Mouse (Mus musculus) G1E (cell line): Measurements from ENCODE around the gene Tcf3. TPM values are rescaled to one million over a fixed set of nuclear protein-coding genes. Genes with fewer than 3 reads are reported as not detected.

ENCODE experiments used
- ATAC-seq: 2 replicates; pipeline ENCODE4 v1.8.0; 2016; ENCODE audit warnings: mild to moderate bottlenecking; ENCODE audit not compliant: insufficient number of reproducible peaks, poor library complexity, low FRiP score, severe bottlenecking; ENCODE audit errors: extremely low read depth
- DNase-seq: peaks from one replicate; pipeline ENCODE4 v3.0.0; 2012; ENCODE audit warnings: low spot score
- H3K27me3 ChIP-seq: 2 replicates; pipeline ENCODE4 v1.6.1; 2012; ENCODE audit warnings: mild to moderate bottlenecking, low read length, inconsistent platforms; ENCODE audit not compliant: insufficient read depth
- H3K36me3 ChIP-seq: replicated peaks from 2 replicates; pipeline ENCODE3; 2012; ENCODE audit warnings: mild to moderate bottlenecking, inconsistent platforms
- H3K4me1 ChIP-seq: 2 replicates; pipeline ENCODE4 v1.6.1; 2012; ENCODE audit warnings: low read depth, low read length, inconsistent platforms, mixed read lengths; ENCODE audit not compliant: insufficient read depth
- H3K4me3 ChIP-seq: 2 replicates; pipeline ENCODE4 v1.5.1; 2012; ENCODE audit warnings: low read depth, mild to moderate bottlenecking, inconsistent platforms, low read length, moderate library complexity, mixed read lengths
- H3K9me3 ChIP-seq: replicated peaks from 2 replicates; pipeline ENCODE4 v1.6.1; 2012; ENCODE audit warnings: inconsistent platforms
- CTCF ChIP-seq: IDR thresholded peaks from 2 replicates; pipeline ENCODE4 v1.5.1; 2012; ENCODE audit warnings: low read depth, low read length, inconsistent platforms, mixed read lengths
- GATA1 ChIP-seq: IDR thresholded peaks from 2 replicates; pipeline ENCODE4 v1.6.1; 2012; ENCODE audit warnings: borderline replicate concordance, low read length, inconsistent platforms, mixed read lengths
- GATA2 ChIP-seq: IDR thresholded peaks from 2 replicates; pipeline ENCODE4 v1.6.1; 2012; ENCODE audit warnings: low read depth, low read length, inconsistent platforms, borderline replicate concordance
- POLR2AphosphoS5 ChIP-seq: IDR thresholded peaks from 2 replicates; pipeline ENCODE4 v1.6.1; 2012; ENCODE audit warnings: low read depth, low read length, inconsistent platforms; ENCODE audit not compliant: insufficient replicate concordance
- TAL1 ChIP-seq: conservative IDR thresholded peaks from 2 replicates; pipeline ENCODE4 v1.6.1; 2012; ENCODE audit warnings: low read depth, low read length, inconsistent platforms, mixed read lengths
- polyA plus RNA-seq: library from polyadenylated mRNA; stranded (reverse); fragments of >175 nt; gene quantifications from 2 replicates; pipeline ENCODE4 v1.2.3, GENCODE M21; 2012
- total RNA-seq, 2 experiments: library from RNA; stranded (forward) in 1 of 2; stranded (reverse) in 1 of 2; fragments of 200-1000 nt in 1 of 2; fragments of >200 nt in 1 of 2; fragmentation: Nextera tagmentation in 1 of 2; gene quantifications; 2 replicates each; pipeline ENCODE4 v1.2.3; 2014 to 2017

The Tcf3 gene
- 152 and 175 TPM in 2 replicates for total RNA-seq (2014; fragmentation: Nextera tagmentation)
- 70.0 and 84.0 TPM in 2 replicates for total RNA-seq (2017)
- polyA plus RNA-seq = 1,090 and 1,330 TPM in 2 replicates

GRCm38 (mm10) chr10:80433513-80434232, at the start of gene Tcf3:
Gene Tcf3, minus strand, starts transcription at chr10:80433647.
- peak; percentile 92 for ATAC-seq
- H3K4me1 ChIP-seq = peaks cover 68% of the 10 kb centered on the region
- peaks cover 4% of the 10 kb centered on the region; the same call in 1 of the 2 replicates for H3K27me3 ChIP-seq
- H3K4me3 ChIP-seq = peak within 1 kb of the TSS; percentile 97
- H3K9me3 ChIP-seq = no peaks in the 10 kb centered on the region
- DNase-seq = peak; percentile 96
- TF ChIP-seq GATA2 (peak; percentile 69; the same call in 1 of the 2 replicates), TAL1 (no peak)
- H3K36me3 ChIP-seq = peaks cover 33% of the 10 kb centered on the region

- Histone ChIP-seq H3K36me3 (no peaks in the 10 kb centered on the region), H3K9me3 (no peaks in the 10 kb centered on the region), H3K4me1 (peaks cover 16% of the 10 kb centered on the region), H3K4me3 (no peak overlapping the region), H3K27me3 (peaks cover 59% of the 10 kb centered on the region)
- ATAC-seq (no peak), DNase-seq (no peak)
- TF ChIP-seq CTCF (no peak), GATA1 (no peak), GATA2 (no peak), POLR2AphosphoS5 (no peak), TAL1 (no peak)
Measured at GRCm38 (mm10) chr10:80481002-80481401, 47.6 kb upstream of the Tcf3 start.

- no peak overlapping the region for H3K4me3 ChIP-seq
- H3K4me1 ChIP-seq = peaks cover 32% of the 10 kb centered on the region
- no peaks in the 10 kb centered on the region for H3K36me3 ChIP-seq
- peaks cover 41% of the 10 kb centered on the region for H3K27me3 ChIP-seq
- TF ChIP-seq CTCF (no peak), GATA2 (no peak), GATA1 (no peak), TAL1 (no peak)
- ATAC-seq = no peak
- H3K9me3 ChIP-seq = no peaks in the 10 kb centered on the region
- no peak for DNase-seq
Measured at GRCm38 (mm10) chr10:80478531-80478930, 45.1 kb upstream of the Tcf3 start.

- peaks cover 20% of the 10 kb centered on the region for H3K4me1 ChIP-seq
- ATAC-seq (peak; percentile 49), DNase-seq (peak; percentile 89)
- H3K4me3 ChIP-seq = peak overlapping the region; percentile 71
- H3K36me3 ChIP-seq = no peaks in the 10 kb centered on the region
- H3K9me3 ChIP-seq = no peaks in the 10 kb centered on the region
- H3K27me3 ChIP-seq = peaks cover 35% of the 10 kb centered on the region
- no peak; the same call in 1 of the 2 replicates for TF ChIP-seq TAL1
- no peak for TF ChIP-seq GATA1
- TF ChIP-seq POLR2AphosphoS5 = no peak
- TF ChIP-seq GATA2 = no peak
- no peak for TF ChIP-seq CTCF
Measured at GRCm38 (mm10) chr10:80475290-80475959, 42.0 kb upstream of the Tcf3 start.

- ATAC-seq (no peak), DNase-seq (no peak)
- H3K27me3 ChIP-seq = peaks cover 59% of the 10 kb centered on the region
- H3K36me3 ChIP-seq = no peaks in the 10 kb centered on the region
- TF ChIP-seq GATA1 (no peak), POLR2AphosphoS5 (no peak), GATA2 (no peak), CTCF (no peak), TAL1 (no peak)
- H3K4me3 ChIP-seq = no peak overlapping the region
- no peaks in the 10 kb centered on the region; the same call in 1 of the 2 replicates for H3K4me1 ChIP-seq
- no peaks in the 10 kb centered on the region for H3K9me3 ChIP-seq
Measured at GRCm38 (mm10) chr10:80465066-80465465, 31.6 kb upstream of the Tcf3 start.

- Histone ChIP-seq H3K27me3 (peaks cover 57% of the 10 kb centered on the region), H3K36me3 (no peaks in the 10 kb centered on the region), H3K9me3 (no peaks in the 10 kb centered on the region), H3K4me3 (no peak overlapping the region), H3K4me1 (no peaks in the 10 kb centered on the region; the same call in 1 of the 2 replicates)
- no peak for TF ChIP-seq CTCF
- no peak for TF ChIP-seq GATA2
- no peak for TF ChIP-seq POLR2AphosphoS5
- TF ChIP-seq TAL1 = no peak
- no peak for TF ChIP-seq GATA1
- DNase-seq = no peak
- ATAC-seq = no peak
Measured at GRCm38 (mm10) chr10:80464381-80465035, 31.1 kb upstream of the Tcf3 start.
